Mouse (Mus musculus): Measurements from ENCODE around the gene Zfc3h1. TPM values are rescaled to one million over a fixed set of nuclear protein-coding genes. Genes with fewer than 3 reads are reported as not detected.
A peak's percentile ranks its signal among the peaks of the same experiment; 100 is the strongest.

Gene Zfc3h1
- total RNA-seq (2021), result 10 to 100 TPM; 46.6 to 46.9 TPM
- long read RNA-seq, experiment 1, full-length matches to known transcripts, result 3 of 10 reads
- long read RNA-seq, experiment 1, partial matches to known transcripts, result 4 of 10 reads
- long read RNA-seq, experiment 1, other reads (novel, unspliced or antisense), result 3 of 10 reads
- long read RNA-seq, experiment 2, partial matches to known transcripts, result 0 of 1 reads
- long read RNA-seq, experiment 2, other reads (novel, unspliced or antisense), result 0 of 1 reads

GRCm38 (mm10) chr10:115384221-115385017 is at the start of gene Zfc3h1, which contains the start of gene Thap2:
Gene Zfc3h1 (plus strand): TSS chr10:115384959.
Gene Thap2 (minus strand): TSS chr10:115384443.
- DNase-seq (ENCODE audit: low spot score in 2 of 2), result peak; percentile 99

GRCm38 (mm10) chr10:115336901-115337300 is 47.9 kb upstream of the Zfc3h1 start:
- DNase-seq (ENCODE audit: low spot score in 2 of 2), result no peak

- DNase-seq (ENCODE audit: low spot score in 2 of 2), result no peak
Measured at GRCm38 (mm10) chr10:115339820-115340328, 44.9 kb upstream of the Zfc3h1 start.

- no peak for DNase-seq (ENCODE audit: low spot score in 2 of 2)
Measured at GRCm38 (mm10) chr10:115342771-115343425, 41.9 kb upstream of the Zfc3h1 start.

- no peak for DNase-seq (ENCODE audit: low spot score in 2 of 2)
Measured at GRCm38 (mm10) chr10:115346444-115346843, 38.3 kb upstream of the Zfc3h1 start.

- DNase-seq (ENCODE audit: low spot score in 2 of 2), result no peak
Measured at GRCm38 (mm10) chr10:115348131-115348530, 36.6 kb upstream of the Zfc3h1 start.

GRCm38 (mm10) chr10:115349029-115349428 is 35.7 kb upstream of the Zfc3h1 start:
- no peak for DNase-seq (ENCODE audit: low spot score in 2 of 2)

GRCm38 (mm10) chr10:115349509-115349908 is 35.2 kb upstream of the Zfc3h1 start:
- DNase-seq (ENCODE audit: low spot score in 2 of 2), result no peak

GRCm38 (mm10) chr10:115350810-115351397 is 33.9 kb upstream of the Zfc3h1 start:
- DNase-seq (ENCODE audit: low spot score in 2 of 2), result no peak

GRCm38 (mm10) chr10:115354553-115354952 is 30.2 kb upstream of the Zfc3h1 start:
- DNase-seq (ENCODE audit: low spot score in 2 of 2), result no peak

GRCm38 (mm10) chr10:115355016-115355415 is 29.7 kb upstream of the Zfc3h1 start:
- DNase-seq (ENCODE audit: low spot score in 2 of 2), result no peak

- no peak for DNase-seq (ENCODE audit: low spot score in 2 of 2)
Measured at GRCm38 (mm10) chr10:115356106-115356505, 28.7 kb upstream of the Zfc3h1 start.

- no peak for DNase-seq (ENCODE audit: low spot score in 2 of 2)
Measured at GRCm38 (mm10) chr10:115358216-115358919, 26.4 kb upstream of the Zfc3h1 start.

GRCm38 (mm10) chr10:115359066-115359465 is 25.7 kb upstream of the Zfc3h1 start:
- DNase-seq (ENCODE audit: low spot score in 2 of 2), result no peak

GRCm38 (mm10) chr10:115361840-115362622 is 22.7 kb upstream of the Zfc3h1 start, which contains the start of gene Tmem19:
Gene Tmem19 (minus strand): TSS chr10:115362501.
- DNase-seq (ENCODE audit: low spot score in 2 of 2), result peak; percentile 94 to 95

GRCm38 (mm10) chr10:115362623-115362964 is 22.2 kb upstream of the Zfc3h1 start:
- DNase-seq (ENCODE audit: low spot score in 2 of 2), result no peak

- no peak for DNase-seq (ENCODE audit: low spot score in 2 of 2)
Measured at GRCm38 (mm10) chr10:115363151-115363550, 21.6 kb upstream of the Zfc3h1 start.

- no peak for DNase-seq (ENCODE audit: low spot score in 2 of 2)
Measured at GRCm38 (mm10) chr10:115381506-115382084, 3.2 kb upstream of the Zfc3h1 start.

- DNase-seq (ENCODE audit: low spot score in 2 of 2), result no peak
Measured at GRCm38 (mm10) chr10:115382846-115383643, 1.7 kb upstream of the Zfc3h1 start.
